Mouse (Mus musculus): ENCODE measurements around the gene Cmtr2.

Cmtr2 gene

GRCm38 (mm10) chr8:110215365-110215764 is at the start of gene Cmtr2:
Gene Cmtr2 (plus strand): TSS chr8:110215665.
- no peak for DNase-seq (ENCODE audit: low spot score in 2 of 2)

DNA sequence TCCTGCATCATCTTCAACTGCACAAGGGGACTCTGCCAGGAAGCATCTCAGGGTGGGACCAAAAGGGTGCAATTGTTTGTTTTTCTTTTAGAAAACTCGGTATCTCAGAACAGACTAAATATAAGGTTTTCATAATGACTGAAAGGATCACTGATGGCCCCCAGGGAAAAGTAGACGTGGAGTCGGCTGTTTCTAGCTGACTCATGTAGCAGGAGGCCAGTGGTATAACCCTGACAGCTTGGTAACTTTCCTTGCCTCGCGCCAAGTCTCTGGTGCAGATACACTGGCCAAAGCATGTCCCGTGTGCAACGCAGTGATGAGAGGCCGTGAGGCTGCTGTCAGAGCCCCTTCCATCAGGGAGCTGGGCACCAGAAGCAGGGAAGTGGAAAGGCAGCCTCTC is 49.2 kb upstream of the Cmtr2 start:
- no peak for DNase-seq (ENCODE audit: low spot score in 2 of 2)

- no peak for DNase-seq (ENCODE audit: low spot score in 2 of 2)
Measured at GRCm38 (mm10) chr8:110168046-110168445, 47.4 kb upstream of the Cmtr2 start, which contains the start of gene Calb2. Gene Calb2 (minus strand): TSS chr8:110168210.

DNA sequence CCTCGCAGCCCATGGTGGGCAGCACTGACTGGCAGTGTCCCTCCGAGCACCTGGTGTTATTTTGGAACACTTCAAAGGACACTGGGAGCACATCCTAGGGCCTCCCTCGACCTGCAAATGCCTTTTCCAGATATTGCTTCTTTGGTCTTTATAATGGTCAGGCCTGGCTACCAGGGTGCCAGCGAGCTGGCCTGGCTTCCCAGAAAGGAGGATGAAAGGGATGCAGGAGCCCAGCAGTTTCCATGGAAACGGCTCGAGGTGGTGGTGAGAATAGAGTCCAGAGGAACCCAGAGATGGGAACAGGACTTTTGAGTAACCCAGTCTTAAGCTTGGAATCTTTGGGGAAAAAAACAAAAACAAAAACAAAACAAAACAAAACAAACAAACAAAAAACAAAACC is 43.3 kb upstream of the Cmtr2 start:
- no peak for DNase-seq (ENCODE audit: low spot score in 2 of 2)

DNA sequence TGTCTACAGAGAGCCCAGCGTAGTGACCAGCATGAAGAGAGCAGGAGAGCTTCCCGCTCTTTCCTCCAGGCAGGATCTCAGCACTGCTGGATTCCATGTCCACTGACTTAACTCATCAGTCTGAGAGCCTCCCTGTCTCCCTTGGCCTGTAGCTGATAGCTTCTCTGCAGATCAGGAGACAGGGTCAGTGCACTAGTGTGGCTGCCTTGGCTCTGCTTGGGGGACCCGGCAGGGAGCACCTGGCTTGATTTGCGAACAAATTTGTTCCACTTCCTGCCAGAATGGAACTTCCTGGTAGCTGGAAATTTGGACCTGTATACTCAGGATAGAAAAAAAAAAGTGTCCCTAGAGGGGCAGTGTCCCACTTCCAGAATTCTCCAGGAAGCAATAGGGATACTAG is 40.6 kb upstream of the Cmtr2 start:
- no peak for DNase-seq (ENCODE audit: low spot score in 2 of 2)

GRCm38 (mm10) chr8:110177359-110178155 is 37.9 kb upstream of the Cmtr2 start:
- no peak for DNase-seq (ENCODE audit: low spot score in 2 of 2)

DNA sequence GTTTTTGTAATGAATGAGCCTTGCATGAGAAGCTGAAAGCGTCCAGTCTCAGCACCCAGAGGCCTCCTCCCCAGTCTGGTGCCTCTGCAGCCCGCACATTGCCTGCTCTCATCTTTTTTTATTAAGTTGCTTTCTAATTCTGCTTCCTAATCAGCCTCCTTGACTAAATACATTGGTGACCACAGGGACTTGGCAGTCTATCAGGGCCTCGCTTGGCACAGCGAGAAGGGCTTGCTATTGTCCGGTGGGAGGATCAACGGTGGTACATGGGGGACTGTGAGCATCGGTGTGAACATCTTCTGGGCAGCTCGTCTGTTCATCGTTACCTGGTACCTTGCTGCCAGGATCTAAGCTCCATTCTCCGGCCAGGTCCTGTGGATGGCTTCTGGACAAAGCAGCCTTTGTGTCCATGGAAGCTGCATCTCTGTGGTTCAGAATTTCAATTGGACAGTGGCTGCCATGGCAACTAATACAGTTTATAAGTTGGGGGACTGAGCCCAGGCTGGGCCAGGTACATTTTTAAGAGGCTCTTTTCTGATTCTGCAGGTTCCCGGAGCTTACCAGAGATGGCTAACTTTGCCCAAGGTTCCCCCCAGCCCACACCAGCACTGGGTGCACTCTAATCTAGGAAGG is 32.6 kb upstream of the Cmtr2 start:
- DNase-seq (ENCODE audit: low spot score in 2 of 2): no peak

DNA sequence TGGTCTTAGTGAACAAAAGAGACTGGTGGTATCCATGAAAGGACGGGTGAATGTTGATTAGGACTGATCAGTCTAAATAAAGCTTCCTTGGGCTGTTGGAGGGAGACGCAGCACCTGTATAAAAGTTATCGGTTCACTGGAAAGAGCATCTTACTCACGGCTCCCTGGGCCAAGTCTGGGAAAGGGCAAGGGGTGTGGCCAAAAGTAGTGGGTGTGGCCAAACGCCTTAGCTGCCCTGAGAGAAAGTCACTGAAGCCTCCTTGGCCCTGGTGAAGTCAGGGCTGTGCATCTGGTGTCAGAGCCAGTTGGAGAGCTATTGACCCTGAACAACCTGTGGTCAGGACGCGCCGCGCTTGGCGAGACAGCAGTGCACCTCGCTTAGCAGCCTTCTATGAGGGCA is 31.7 kb upstream of the Cmtr2 start:
- no peak for DNase-seq (ENCODE audit: low spot score in 2 of 2)

- DNase-seq (ENCODE audit: low spot score in 2 of 2): no peak
Measured at GRCm38 (mm10) chr8:110185538-110185937, 29.9 kb upstream of the Cmtr2 start.

GRCm38 (mm10) chr8:110188961-110189750 is 26.3 kb upstream of the Cmtr2 start:
- no peak for DNase-seq (ENCODE audit: low spot score in 2 of 2)

DNA sequence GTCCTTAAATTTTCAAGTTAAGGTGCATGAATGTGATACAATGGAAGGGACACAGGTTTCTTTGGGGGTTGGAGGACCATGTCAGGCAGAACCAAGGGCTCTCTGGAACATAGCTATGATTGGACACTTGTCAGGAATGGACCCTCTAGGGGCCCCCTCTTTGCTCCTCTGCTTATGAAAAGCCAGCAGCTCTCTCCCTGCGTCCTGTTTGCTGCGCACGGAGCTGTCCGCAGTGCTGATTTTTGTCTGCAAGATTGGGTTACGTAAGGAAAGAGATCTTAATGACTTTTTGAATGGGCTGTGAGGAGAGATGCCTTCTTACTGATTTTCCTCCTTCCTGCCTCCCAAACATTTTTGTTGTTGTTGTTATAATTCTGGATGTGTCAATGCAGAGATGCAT is 18.8 kb upstream of the Cmtr2 start:
- DNase-seq (ENCODE audit: low spot score in 2 of 2): no peak

- DNase-seq (ENCODE audit: low spot score in 2 of 2): no peak
Measured at GRCm38 (mm10) chr8:110201806-110202205, 13.7 kb upstream of the Cmtr2 start.

DNA sequence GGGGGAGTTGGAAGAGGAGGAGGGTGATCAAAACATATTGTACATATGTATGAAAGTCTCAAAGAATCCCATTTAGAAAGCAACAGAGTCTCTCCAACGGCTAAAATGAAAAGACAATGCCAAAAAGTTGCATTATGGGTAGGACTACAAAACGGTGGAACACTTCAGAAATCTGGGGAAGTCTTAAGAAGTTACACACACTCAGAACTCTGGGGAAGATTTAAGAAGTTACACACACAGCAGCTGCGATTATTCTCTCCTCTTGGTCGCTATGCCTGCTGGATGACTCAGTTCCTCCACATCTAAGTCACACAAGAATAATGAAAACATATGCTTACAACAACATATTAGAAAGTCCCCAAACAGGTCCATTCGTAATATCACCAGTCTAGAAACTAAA is 788 bp downstream of the Cmtr2 start:
- DNase-seq (ENCODE audit: low spot score in 2 of 2): no peak

- DNase-seq (ENCODE audit: low spot score in 2 of 2): no peak
Measured at GRCm38 (mm10) chr8:110217198-110217597, 1.7 kb downstream of the Cmtr2 start.

DNA sequence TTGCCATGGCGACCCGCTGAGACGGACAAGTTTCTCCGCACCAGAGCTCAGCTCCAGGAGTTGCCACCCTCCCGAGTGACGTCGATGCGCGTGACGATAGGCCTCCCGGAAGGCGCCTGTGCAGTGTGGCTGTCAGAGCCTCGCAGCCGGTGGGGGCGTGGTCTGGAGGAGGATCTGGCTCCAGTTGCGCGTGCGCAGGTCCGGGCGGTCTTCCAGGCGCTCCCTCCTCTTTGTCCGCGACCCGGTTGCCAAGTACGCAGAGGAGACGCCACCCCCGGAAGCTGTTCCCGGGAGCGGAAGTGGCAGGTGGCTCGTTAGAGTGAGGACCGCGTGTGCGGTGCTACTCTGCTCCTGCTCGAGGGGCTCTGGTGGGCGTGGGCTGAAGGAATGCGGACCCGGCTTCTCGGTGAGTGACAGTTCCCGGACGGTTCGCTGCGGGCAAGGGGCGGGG is 2.2 kb downstream of the Cmtr2 start:
- DNase-seq (ENCODE audit: low spot score in 2 of 2): peak; percentile 97 to 99

DNA sequence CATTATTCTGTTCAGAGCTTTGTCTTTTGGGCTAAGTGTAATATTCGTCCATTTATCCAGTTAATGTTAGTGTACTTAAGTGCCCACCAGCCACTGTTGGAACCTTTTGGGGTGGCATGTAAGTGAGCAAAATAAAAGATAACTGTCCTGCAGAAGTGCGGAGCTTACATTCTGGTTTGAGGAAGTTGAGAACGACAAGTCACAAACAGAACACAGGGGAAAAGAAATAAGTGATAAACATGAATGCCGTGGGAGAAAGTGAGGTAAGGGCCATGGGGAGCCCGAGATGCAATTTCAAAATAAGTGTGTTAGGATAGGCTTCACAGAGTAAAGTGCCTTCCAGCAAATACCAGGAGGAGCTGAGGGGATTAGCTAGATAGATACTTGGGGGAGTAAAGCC is 3.0 kb downstream of the Cmtr2 start:
- DNase-seq (ENCODE audit: low spot score in 2 of 2): no peak

- no peak for DNase-seq (ENCODE audit: low spot score in 2 of 2)
Measured at GRCm38 (mm10) chr8:110220936-110221335, 5.5 kb downstream of the Cmtr2 start.

- DNase-seq (ENCODE audit: low spot score in 2 of 2): no peak
Measured at GRCm38 (mm10) chr8:110230803-110231202, 15.3 kb downstream of the Cmtr2 start.

GRCm38 (mm10) chr8:110242278-110243177 is 27.1 kb downstream of the Cmtr2 start:
- no peak for DNase-seq (ENCODE audit: low spot score in 2 of 2)

GRCm38 (mm10) chr8:110244566-110244965 is 29.1 kb downstream of the Cmtr2 start:
- no peak for DNase-seq (ENCODE audit: low spot score in 2 of 2)

DNA sequence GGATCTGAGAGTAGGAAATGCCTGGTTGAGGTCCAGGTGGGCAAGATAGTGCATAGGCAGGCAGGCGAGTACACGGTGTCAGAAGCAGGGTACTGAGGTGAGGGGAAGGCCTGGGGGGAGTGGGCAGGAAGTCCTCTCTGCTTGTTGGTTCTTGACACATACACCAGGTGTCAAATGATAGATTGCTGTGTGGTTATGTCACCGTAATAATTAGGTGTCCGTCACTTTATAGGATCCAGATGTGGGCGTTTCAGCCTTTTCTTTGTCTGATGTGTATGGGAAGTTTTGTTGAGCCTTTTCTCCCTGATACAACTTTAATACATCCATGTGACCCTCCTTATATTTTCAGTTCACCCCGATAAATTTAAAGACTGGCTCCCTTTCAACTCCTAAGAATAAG is 31.8 kb downstream of the Cmtr2 start:
- no peak for DNase-seq (ENCODE audit: low spot score in 2 of 2)

All from natural killer cell, adult 2 months (primary cell).